Mouse (Mus musculus) forebrain, embryonic 10.5 days (tissue): ENCODE data around the gene Gnb2. TPM values are rescaled to one million over a fixed set of nuclear protein-coding genes. Genes with fewer than 3 reads are reported as not detected.

ENCODE experiments used
- DNase-seq: peaks from one replicate; pipeline ENCODE4 v3.0.0-alpha.2; 2017; ENCODE audit warnings: low spot score; ENCODE audit errors: extremely low spot score
- H3K27ac ChIP-seq: fragments of 300-500 bp; sonication (generic); 2 replicates; pipeline ENCODE4 v1.5.1; 2016; ENCODE audit warnings: mild to moderate bottlenecking
- H3K27me3 ChIP-seq: fragments of 300-500 bp; sonication (generic); 2 replicates; pipeline ENCODE4 v1.6.1; 2016; ENCODE audit warnings: mild to moderate bottlenecking; ENCODE audit not compliant: poor library complexity, severe bottlenecking
- H3K36me3 ChIP-seq: fragments of 300-500 bp; sonication (generic); replicated peaks from 2 replicates; pipeline ENCODE4 v1.6.1; 2016; ENCODE audit warnings: mild to moderate bottlenecking, moderate library complexity
- H3K4me1 ChIP-seq: fragments of 300-500 bp; sonication (generic); 2 replicates; pipeline ENCODE4 v1.6.1; 2016
- H3K4me3 ChIP-seq: fragments of 300-500 bp; sonication (generic); 2 replicates; pipeline ENCODE4 v1.5.1; 2016; ENCODE audit warnings: mild to moderate bottlenecking, moderate library complexity
- H3K9me3 ChIP-seq: fragments of 300-500 bp; sonication (generic); 2 replicates; pipeline ENCODE4 v1.6.1; 2016; ENCODE audit warnings: mild to moderate bottlenecking, moderate library complexity
- WGBS: fragments of 180-500 bp; shearing (Covaris S2); methylation state at CpG from one replicate; pipeline ENCODE4 v1.1.7; 2016; 5-methylcytosine and 5-hydroxymethylcytosine counted together
- polyA plus RNA-seq: library from polyadenylated mRNA; unstranded; fragments of >200 nt; fragmentation: Nextera tagmentation; extraction: Ambion mirVana; gene quantifications from 2 replicates; pipeline ENCODE4 v1.2.1, GENCODE M21; 2016

Gnb2 gene
- polyA plus RNA-seq, result 287 and 288 TPM in 2 replicates

- Histone ChIP-seq H3K4me3 (peak within 1 kb of the TSS; percentile 94), H3K4me1 (peaks cover 55% of the 10 kb centered on the region), H3K9me3 (no peaks in the 10 kb centered on the region), H3K36me3 (peaks cover 26% of the 10 kb centered on the region), H3K27me3 (no peaks in the 10 kb centered on the region), H3K27ac (peak within 1 kb of the TSS; percentile 95)
- under 1% methylated on average over 38 of the region's 40 CpGs for WGBS
- DNase-seq, result peak; percentile 97
Observed at GRCm38 (mm10) chr5:137533117-137533827, at the start of gene Gnb2, which contains the start of gene Epo. Gene Gnb2 (minus strand): TSS chr5:137533510. Gene Epo (minus strand): TSS chr5:137533242.

GRCm38 (mm10) chr5:137582702-137583101, 49.4 kb upstream of the Gnb2 start:
- 50% methylated on average over 8 of the region's 8 CpGs for WGBS
- H3K27me3 ChIP-seq, result peaks cover 33% of the 10 kb centered on the region
- H3K36me3 ChIP-seq, result no peaks in the 10 kb centered on the region
- DNase-seq, result no peak
- no peak overlapping the region for H3K27ac ChIP-seq
- H3K4me3 ChIP-seq, result peak overlapping the region; percentile 51; the same call in 1 of the 2 replicates
- H3K9me3 ChIP-seq, result no peaks in the 10 kb centered on the region
- peaks cover 17% of the 10 kb centered on the region for H3K4me1 ChIP-seq

DNA sequence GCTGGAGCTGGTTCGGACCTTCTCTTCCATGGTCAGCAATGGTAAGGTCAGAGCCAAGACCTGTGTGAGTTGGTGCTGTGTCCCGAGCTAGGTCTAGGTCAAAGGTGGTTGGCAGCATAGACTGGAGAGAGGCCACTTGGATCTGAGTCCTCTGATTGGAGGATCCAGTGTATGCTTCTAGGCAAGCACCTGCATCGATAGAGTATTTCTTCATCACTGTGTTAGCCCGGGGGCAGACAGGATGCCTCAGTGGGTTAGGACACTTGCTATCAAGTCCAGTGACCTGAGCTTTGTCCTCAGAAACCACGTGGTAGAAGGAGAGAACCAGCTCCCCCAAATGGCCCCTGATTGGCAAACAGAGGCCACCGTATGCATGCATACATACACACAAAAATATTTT, 46.9 kb upstream of the Gnb2 start:
- H3K27ac ChIP-seq, result no peak overlapping the region

GRCm38 (mm10) chr5:137574470-137574901, 41.2 kb upstream of the Gnb2 start:
- H3K36me3 ChIP-seq, result no peaks in the 10 kb centered on the region
- no peaks in the 10 kb centered on the region for H3K9me3 ChIP-seq
- WGBS, result 7% methylated on average over 27 of the region's 27 CpGs
- peaks cover 34% of the 10 kb centered on the region for H3K27me3 ChIP-seq
- H3K27ac ChIP-seq, result peak overlapping the region; percentile 56
- peak overlapping the region; percentile 47 for H3K4me3 ChIP-seq
- peaks cover 19% of the 10 kb centered on the region for H3K4me1 ChIP-seq
- peak; percentile 47 for DNase-seq

More for the DNA sequence above, 46.9 kb upstream of the Gnb2 start:
- Histone ChIP-seq H3K9me3 (no peaks in the 10 kb centered on the region), H3K4me1 (peaks cover 17% of the 10 kb centered on the region), H3K27me3 (peaks cover 40% of the 10 kb centered on the region), H3K4me3 (no peak overlapping the region), H3K36me3 (no peaks in the 10 kb centered on the region)
- 82% methylated on average over 6 of the region's 6 CpGs for WGBS
- no peak for DNase-seq

DNA sequence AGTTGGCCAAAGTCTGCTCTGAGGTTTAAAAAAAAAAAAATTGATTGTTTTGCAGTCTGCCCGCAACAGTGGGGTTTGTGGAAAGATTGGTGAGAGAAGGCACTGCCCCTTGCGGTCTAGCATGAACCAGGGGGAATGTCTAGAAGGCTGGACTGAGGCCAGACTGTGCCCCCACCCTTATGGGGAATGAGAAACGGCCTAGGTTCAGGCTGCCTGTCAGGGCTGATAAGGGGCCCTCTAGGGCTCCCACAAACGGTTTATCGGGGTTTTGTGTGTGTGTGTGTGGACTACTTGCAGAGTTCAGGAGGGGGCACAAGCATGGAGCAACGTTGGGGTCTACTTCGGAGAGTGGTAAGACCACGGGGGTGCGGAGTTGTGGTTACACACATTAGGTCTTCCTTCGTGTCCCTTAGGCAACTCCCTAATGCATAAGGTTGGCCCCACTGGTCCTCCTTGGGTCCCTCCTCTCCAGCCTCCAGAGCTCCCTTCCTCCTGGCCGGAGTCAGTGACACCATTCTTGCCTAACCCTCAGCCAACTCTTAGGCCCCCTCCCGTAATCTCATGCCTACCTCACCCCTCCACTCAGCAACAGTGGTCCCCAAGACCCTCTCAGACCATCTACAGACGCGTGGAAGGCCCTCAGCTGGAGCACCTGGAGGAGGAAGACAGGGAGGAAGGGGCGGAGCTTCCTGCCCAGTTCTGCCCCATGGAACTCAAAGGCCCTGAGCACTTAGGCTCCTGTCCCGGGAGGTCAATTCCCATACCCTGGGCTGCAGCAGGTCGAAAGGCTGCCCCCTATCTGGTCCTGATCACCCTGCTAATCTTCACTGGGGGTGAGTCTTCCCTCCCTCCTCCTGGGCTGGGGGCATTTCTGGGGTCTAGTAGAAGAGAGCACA, 37.6 kb upstream of the Gnb2 start:
- no peak for DNase-seq
- no peak overlapping the region for H3K4me3 ChIP-seq
- peak overlapping the region; percentile 26; the same call in 1 of the 2 replicates for H3K27ac ChIP-seq
- peaks cover 19% of the 10 kb centered on the region for H3K4me1 ChIP-seq
- no peaks in the 10 kb centered on the region for H3K9me3 ChIP-seq
- WGBS, result 84% methylated on average over 17 of the region's 17 CpGs
- H3K27me3 ChIP-seq, result peaks cover 27% of the 10 kb centered on the region
- no peaks in the 10 kb centered on the region for H3K36me3 ChIP-seq

DNA sequence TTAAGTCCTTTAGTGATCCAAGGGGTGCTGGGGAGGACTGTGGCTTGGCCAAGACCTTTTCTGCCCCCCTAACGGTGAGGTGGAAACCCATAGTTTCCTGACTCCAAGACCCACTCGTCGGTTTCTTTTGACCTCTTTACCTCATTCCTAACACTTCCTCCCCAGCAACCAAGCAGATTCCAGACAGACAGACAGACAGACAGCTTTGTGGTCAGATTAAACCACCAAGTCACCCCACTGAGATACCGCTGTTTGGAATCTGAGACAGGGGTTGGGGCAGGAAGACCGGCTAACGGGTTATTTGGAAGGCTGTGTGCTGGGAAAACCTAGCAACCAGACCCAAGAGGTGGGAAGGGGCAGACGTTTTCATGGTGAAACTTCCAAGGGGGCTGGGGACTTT, 36.9 kb upstream of the Gnb2 start:
- WGBS, result 69% methylated on average over 7 of the region's 7 CpGs
- H3K36me3 ChIP-seq, result no peaks in the 10 kb centered on the region
- DNase-seq, result no peak
- H3K4me1 ChIP-seq, result peaks cover 19% of the 10 kb centered on the region
- H3K9me3 ChIP-seq, result no peaks in the 10 kb centered on the region
- no peak overlapping the region; the same call in 1 of the 2 replicates for H3K4me3 ChIP-seq
- H3K27ac ChIP-seq, result 0 out of 2 replicates have a peak overlapping the region, but pooled peaks have one; percentile 17
- H3K27me3 ChIP-seq, result peaks cover 27% of the 10 kb centered on the region

- no peaks in the 10 kb centered on the region for H3K36me3 ChIP-seq
- H3K9me3 ChIP-seq, result no peaks in the 10 kb centered on the region
- H3K27me3 ChIP-seq, result peaks cover 22% of the 10 kb centered on the region
- H3K4me3 ChIP-seq, result no peak within 1 kb of the TSS; the same call in 1 of the 2 replicates
- no peak for DNase-seq
- WGBS, result 37% methylated on average over 9 of the region's 9 CpGs
- H3K27ac ChIP-seq, result 0 out of 2 replicates have a peak within 1 kb of the TSS, but pooled peaks have one; percentile 17
- peaks cover 17% of the 10 kb centered on the region for H3K4me1 ChIP-seq
Observed at GRCm38 (mm10) chr5:137569665-137570064, 36.4 kb upstream of the Gnb2 start, which contains the start of gene Tfr2. Gene Tfr2 (plus strand): TSS chr5:137569840.

DNA sequence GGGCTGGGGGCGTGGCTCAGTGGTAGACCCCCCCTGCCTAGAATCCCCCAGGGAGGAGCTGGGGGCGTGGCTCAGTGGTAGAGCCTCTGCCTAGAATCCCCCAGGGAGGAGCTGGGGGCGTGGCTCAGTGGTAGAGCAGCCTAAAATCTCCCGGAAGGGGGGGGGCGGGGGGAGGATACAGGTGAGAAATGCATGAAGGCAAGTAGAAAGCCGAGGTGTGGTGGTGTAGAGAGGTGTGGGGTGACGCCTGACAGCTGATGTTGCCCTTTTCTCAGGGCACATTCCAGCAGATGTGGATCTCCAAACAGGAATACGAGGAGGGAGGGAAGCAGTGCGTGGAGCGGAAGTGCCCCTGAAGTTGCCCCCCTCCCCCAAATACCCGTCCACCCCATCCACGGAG, 35.7 kb upstream of the Gnb2 start:
- 74% methylated on average over 12 of the region's 12 CpGs for WGBS
- H3K4me1 ChIP-seq, result peaks cover 11% of the 10 kb centered on the region
- DNase-seq, result no peak
- H3K27me3 ChIP-seq, result peaks cover 15% of the 10 kb centered on the region
- H3K27ac ChIP-seq, result no peak overlapping the region
- H3K4me3 ChIP-seq, result no peak overlapping the region
- H3K36me3 ChIP-seq, result no peaks in the 10 kb centered on the region
- H3K9me3 ChIP-seq, result no peaks in the 10 kb centered on the region

GRCm38 (mm10) chr5:137568223-137568798, 35.0 kb upstream of the Gnb2 start:
- H3K36me3 ChIP-seq, result no peaks in the 10 kb centered on the region
- DNase-seq, result no peak

GRCm38 (mm10) chr5:137566416-137566815, 33.1 kb upstream of the Gnb2 start:
- WGBS, result 91% methylated on average over 5 of the region's 5 CpGs
- Histone ChIP-seq H3K36me3 (no peaks in the 10 kb centered on the region), H3K9me3 (no peaks in the 10 kb centered on the region), H3K4me3 (no peak overlapping the region), H3K4me1 (peaks cover 11% of the 10 kb centered on the region; the same call in 1 of the 2 replicates), H3K27ac (no peak overlapping the region), H3K27me3 (no peaks in the 10 kb centered on the region)
- no peak for DNase-seq

More at GRCm38 (mm10) chr5:137568223-137568798, 35.0 kb upstream of the Gnb2 start:
- 89% methylated on average over 8 of the region's 8 CpGs for WGBS
- Histone ChIP-seq H3K9me3 (no peaks in the 10 kb centered on the region), H3K4me1 (peaks cover 11% of the 10 kb centered on the region; the same call in 1 of the 2 replicates), H3K4me3 (no peak overlapping the region), H3K27me3 (peaks cover 8% of the 10 kb centered on the region), H3K27ac (no peak overlapping the region)

DNA sequence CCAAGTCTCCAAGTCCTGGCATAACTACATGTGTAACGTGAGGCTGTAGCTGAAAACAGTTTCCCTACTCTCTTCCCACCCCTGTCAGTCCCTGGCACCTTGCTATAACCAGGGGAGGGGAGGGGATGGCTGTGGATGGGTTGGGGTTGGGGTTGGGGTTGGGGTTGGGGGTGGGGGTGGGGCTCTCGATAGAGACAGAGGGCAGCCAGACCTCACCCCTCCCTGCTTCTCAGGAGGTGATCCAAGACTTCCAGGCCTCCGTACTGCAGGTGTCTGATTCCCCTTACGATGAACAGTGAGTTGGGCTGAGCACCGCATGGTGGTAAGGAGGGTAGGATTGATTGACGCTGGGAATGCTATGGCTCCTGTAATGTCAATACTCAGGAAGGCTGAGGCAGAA, 32.4 kb upstream of the Gnb2 start:
- Histone ChIP-seq H3K4me1 (peaks cover 11% of the 10 kb centered on the region; the same call in 1 of the 2 replicates), H3K27ac (no peak overlapping the region), H3K9me3 (no peaks in the 10 kb centered on the region), H3K27me3 (no peaks in the 10 kb centered on the region), H3K36me3 (no peaks in the 10 kb centered on the region), H3K4me3 (no peak overlapping the region)
- 76% methylated on average over 6 of the region's 6 CpGs for WGBS
- DNase-seq, result no peak

DNA sequence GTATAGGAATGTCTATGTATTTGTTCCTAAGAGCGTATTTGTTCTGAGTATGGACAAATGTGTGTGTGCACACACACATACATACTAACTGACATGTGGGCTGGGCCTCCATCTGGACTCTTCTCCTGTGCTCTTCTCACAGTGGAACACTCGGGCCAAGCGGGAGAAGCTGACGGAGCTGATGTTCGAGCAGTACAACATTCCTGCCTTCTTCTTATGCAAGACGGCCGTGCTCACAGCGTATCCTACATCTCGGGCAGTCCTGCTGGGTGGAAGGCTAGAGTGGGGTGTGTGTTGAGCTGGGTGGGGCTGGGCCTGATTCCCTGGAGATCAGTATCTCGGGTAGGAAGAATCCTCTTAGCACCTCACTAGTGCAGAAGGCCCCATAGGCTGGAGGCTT, 29.7 kb upstream of the Gnb2 start:
- Histone ChIP-seq H3K27me3 (no peaks in the 10 kb centered on the region), H3K4me1 (no peaks in the 10 kb centered on the region), H3K27ac (no peak overlapping the region), H3K4me3 (no peak overlapping the region), H3K36me3 (no peaks in the 10 kb centered on the region), H3K9me3 (no peaks in the 10 kb centered on the region)
- 79% methylated on average over 10 of the region's 10 CpGs for WGBS
- no peak for DNase-seq
